In the genomic region with DNA sequence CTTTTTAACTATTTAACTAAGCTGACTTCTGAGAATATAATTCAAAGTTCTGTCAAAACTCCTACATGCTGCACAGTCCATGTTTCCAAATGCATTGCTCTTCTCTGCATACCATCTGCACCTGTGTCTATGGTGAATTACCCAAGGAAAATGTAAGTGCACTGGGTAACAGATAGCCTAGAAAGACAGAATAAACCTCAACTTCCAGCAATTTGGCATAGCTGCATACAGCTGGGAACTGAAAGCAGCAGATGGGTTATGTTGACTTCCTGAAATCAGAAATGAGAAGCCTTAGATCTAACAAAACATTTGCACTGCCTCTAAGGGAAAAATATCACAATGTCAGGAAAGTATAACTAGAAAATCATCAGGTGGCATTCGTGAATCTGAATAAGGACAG, we compare ENCODE assay signal across 15 mouse cellular contexts.
DNase-seq lines count a peak whose midpoint lies in the region; ATAC-seq lines count a peak whose summit lies in the region.
"Had no signal": no experiment of that assay in that cellular context is flagged by ENCODE, and none has a peak within 500 bp of the region (broad histone marks: within the 10 kb centered on the region; RNA-seq: fewer than 3 reads in every experiment).

No protein-coding gene starts in this region.

- no peak for DNase-seq in frontal cortex, postnatal 14 days (ENCODE audit: low spot score in 2 of 2)
- DNase-seq in brain, adult 2 months (ENCODE audit: low read depth, low spot score): peak; percentile 64
- peak; percentile 41 for DNase-seq in telencephalon, adult 2 months (ENCODE audit: low read depth, low spot score)
- no peak for DNase-seq in cerebellum, postnatal 14 days
- DNase-seq: adrenal gland, adult 2 months; adrenal gland, postnatal 10 days; adrenal gland, postnatal 25 days; cerebellum, adult 11-12 months; cerebellum, adult 2 months; cerebellum, adult 9-10 months; cerebellum, postnatal 10 days; cerebellum, postnatal 36 days; embryo, embryonic 11 days had no signal

- ATAC-seq in frontal cortex, adult (ENCODE audit: low TSS enrichment): peak; percentile 90
- ATAC-seq: forebrain, embryonic 14.5 days had no signal

Comparison
In these comparisons a context has a peak if more than half of its experiments do, and no peak if none do; other contexts are left out.
1. DNase-seq: peak in brain, adult 2 months (single experiment) and telencephalon, adult 2 months (single experiment); none in frontal cortex, postnatal 14 days (0 of 2) and cerebellum, postnatal 14 days (0 of 2).